Mouse (Mus musculus) frontal cortex, postnatal 14 days (tissue): Measurements from ENCODE around the gene Cmtm3.

ENCODE experiments used
- DNase-seq, 2 experiments: peaks; one replicate each; pipeline ENCODE4 v3.0.0; 2022; ENCODE audit warnings: low spot score in 2 of 2

Cmtm3 gene

DNA sequence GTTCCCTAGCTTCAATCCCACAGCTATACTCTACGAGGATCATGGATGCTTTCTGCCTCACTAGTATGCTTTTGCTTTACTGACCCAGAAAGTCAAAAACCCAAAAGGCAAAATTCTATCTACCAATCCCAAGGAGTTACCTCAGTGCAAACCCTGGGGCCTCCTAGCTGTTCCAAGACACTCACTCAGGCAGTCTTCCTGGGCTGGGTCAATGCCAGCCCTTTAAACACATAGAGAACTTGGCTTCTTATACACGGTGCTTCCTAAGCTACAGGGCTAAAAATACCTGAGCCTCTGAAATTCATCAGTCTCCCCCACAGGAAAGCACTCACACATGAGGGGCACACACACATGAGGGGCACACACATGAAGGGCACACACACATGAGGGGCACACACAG is 44.1 kb downstream of the Cmtm3 start:
- DNase-seq: no peak

DNA sequence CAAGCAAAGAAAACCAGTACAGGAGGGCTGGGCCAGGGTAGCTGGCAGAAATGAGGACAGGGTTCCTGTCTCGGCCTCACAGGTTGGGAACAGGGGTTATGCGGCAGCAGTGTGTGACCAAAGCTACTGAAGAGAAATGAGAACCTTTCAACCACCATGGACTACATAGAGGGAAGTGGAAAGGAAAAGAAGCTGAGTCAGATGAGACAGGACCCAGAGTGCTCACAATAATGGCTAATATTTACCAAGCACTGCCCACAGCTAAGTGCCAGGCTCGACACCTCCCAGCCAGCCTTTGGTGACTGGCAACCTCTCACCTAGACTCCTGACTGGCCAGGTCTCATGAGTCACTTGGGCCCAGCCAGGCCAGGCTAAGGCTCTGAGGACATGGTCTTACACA is 44.8 kb downstream of the Cmtm3 start:
- DNase-seq: no peak

DNA sequence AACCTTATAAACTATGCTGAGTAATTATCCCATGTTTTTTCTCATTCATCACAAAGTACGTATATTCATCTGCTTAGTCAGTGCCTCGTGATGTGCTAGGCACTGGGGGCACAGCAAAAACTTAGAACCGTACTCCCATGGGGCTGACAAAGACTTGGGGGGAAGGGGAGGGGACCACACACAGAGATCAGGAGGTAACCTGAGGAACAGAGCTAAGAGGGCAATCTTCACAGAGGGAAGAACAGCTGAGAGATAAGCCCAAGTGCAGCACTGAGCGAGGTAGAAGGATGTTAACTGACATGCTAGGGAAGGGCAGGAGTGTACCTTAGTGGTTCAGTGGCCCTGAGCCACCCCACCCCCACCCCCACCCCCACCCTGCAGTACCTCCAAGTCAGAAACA is 47.5 kb downstream of the Cmtm3 start:
- no peak for DNase-seq

DNA sequence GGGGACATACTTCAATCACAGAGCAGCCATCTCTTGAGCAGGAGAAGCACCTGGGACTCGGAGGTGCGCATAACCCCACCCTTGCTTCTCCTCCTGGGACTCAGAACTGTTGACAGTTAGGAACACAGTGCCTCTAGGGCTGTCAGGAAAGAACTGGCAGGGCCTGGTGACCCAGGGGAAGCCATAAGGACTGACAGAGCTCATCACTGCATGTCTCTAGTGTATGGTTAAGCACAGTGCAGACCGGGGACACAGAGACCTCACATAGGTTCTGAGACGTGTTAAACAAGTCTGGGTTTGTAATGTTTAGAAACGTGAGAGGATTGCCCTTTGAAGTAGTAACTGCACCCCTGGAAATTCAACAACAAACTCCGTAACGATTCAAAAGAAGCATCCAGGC is 48.3 kb downstream of the Cmtm3 start:
- DNase-seq: no peak

DNA sequence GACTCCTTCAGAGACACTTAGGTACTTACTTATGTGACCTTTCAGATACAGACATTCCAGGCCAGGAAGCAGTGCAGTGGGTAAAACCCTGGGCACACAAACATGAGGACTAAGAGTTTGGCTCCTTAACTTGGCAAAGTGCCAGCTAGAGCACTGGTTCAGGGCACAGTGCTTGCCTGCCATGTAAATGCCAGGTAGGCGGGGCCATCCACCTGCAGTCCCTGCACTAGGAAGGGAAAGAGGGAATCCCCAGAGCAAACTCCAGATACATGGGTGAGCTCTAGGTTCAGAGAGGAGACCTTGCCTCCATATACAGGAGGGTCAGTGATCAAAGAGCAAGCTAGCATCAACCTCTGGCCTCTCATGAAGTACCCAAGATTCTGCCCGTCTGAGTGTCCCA is 48.8 kb downstream of the Cmtm3 start:
- no peak for DNase-seq

DNA sequence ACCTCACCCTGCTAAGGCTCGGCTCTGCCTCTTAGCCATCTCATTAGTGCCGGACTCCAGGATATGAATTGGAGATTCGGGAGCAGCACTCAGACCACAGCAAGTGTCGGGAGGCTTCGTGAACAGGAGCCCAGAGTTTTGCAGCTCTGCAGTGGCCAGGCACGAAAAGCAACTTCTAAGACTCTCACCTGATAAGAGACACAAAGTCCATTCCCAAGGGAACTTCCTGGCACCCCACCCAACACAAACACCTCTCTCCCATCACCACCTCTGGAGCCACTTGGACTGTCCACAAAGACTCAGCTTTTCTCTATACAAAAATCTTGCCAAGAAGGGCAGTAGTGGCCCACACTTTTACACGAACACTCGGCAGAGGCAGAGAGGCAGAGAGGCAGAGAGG is 51.0 kb downstream of the Cmtm3 start:
- DNase-seq: no peak

DNA sequence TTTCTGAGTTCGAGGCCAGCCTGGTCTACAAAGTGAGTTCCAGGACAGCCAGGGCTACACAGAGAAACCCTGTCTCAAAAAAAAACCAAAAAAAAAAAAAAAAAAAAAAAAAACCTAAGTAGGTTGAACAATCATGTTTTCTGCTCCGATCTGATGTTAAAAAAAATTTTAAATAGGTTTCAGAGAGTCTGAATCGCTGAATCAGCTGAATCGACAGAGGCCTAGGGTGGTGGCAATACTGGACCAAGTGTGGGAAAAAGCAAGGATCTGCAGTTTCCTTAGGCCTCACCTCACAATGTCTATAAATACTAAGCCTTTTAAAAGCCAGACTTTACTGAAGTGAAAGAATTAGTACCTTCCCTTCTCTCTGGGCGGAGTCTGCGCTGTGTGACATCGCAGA is 53.9 kb downstream of the Cmtm3 start:
- no peak for DNase-seq

DNA sequence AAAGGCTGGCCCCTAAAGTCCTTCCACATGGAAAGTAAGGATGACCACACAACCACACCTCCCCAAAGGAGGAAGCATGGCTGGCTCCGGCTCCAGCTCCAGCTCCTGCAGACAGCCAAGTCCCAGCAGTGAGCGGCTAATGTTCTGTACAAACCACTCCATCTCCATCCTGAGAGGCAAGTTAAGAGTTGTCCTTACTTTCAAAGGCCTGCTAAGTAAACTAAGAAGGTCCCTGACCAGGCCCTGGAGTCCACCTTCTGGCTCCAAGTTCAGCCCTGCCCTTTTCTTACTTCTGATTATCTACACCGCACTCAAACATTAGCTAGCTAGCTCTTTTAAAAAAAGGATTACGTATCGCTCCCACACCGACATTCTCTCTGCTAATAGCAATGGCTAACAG is 54.6 kb downstream of the Cmtm3 start:
- DNase-seq: no peak

DNA sequence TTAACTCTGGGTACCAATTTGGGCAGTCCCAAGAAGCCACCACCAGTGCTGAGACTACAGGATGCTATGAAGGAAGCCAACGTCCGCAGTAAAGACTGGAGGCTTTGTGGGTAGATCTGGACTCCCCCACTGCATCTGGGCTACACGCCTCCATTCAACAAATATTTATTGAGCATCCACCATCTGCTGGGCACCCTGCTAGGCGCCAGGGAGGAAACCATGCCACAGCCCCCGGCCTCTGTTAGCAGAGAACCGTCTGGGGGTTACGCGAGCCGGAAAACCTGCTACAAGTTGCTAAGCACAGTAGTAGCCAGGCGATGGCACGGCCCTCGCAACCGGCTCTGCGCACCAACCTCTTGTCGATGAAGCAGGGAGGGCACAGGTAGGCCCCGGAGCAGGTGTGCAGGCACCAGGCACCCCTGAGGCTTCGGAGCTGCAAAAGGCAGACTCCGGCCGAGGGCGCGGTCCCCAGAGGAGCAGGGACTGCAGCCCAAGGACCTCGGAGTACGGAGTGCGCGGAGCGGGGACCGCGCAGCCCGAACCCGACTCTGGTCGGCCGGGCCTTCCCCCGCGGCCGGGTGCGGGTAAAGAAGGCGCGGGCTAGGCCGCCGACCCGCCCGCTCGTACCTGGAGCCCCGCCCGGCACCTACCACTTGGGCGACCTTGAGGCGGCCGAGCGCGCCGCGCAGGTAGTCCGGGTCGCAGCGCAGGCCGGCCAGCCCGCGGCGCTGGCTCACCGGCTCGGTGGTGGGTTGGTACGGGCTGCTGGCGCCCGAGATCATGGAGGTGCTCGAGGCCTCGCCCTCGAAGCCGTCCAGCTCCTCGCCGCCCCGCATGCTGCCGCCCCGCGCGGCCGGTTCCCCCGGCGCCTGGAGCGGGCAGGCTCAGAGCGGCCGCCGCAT is 55.8 kb downstream of the Cmtm3 start:
- DNase-seq: peak in 1 of 2 experiments; percentile 27

DNA sequence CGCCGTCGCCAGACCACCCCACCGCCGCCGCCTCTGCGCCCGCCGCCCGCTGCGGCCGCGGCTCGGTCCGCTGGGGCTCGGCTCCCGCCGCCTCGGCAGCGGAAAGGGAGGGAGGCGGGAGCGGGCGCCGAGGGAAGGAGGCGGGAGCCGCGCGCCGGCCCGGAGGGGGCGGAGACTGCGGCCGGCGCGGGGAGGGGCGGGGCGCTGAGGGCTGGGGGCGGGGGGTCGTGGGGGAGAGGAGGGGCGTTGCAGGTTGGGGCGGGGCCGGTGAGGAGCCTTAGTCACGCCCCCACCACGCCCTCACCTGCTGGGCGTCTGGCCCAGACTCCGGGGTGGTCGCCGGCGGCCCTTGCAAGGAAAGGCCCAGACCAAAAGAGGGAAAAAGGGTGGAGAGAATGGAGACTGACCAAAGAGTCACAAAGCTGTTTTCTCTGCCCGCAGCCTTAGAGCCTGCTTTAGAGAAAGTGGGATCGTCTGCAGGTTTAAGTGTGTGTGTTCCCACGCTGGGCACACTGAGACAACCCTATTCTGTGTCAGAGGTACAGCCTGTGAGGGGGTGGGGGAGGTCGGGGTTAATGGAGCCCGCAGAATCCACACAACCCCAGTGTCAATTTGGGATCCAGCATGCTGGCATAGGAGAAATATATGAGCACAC is 56.6 kb downstream of the Cmtm3 start, which contains the start of gene Cmtm4:
TSS of gene Cmtm4 (minus strand) at position 105 of the 655 bp plus-strand sequence.
- DNase-seq: no peak
